Mouse (Mus musculus) ES-E14 (cell line): ENCODE data around the gene Polr2l.

Source experiments
- HCFC1 ChIP-seq: IDR thresholded peaks from 2 replicates; pipeline ENCODE4 v1.6.1; 2012; ENCODE audit warnings: low read length, inconsistent platforms, borderline replicate concordance; ENCODE audit not compliant: insufficient read depth
- MAFK ChIP-seq: IDR thresholded peaks from 2 replicates; pipeline ENCODE4 v1.6.1; 2014; ENCODE audit warnings: mild to moderate bottlenecking, low read depth, low read length, inconsistent platforms; ENCODE audit not compliant: insufficient read depth
- ZC3H11A ChIP-seq: IDR thresholded peaks from 2 replicates; pipeline ENCODE4 v1.6.1; 2012; ENCODE audit warnings: low read depth, mild to moderate bottlenecking, inconsistent platforms, low read length, borderline replicate concordance

GRCm38 (mm10) chr7:141481498-141482401 lies 6.8 kb upstream of the Polr2l start:
- TF ChIP-seq MAFK (no peak), HCFC1 (no peak), ZC3H11A (no peak)
